Mouse (Mus musculus) limb, embryonic 14.5 days (tissue): ENCODE measurements at regions not wholly inside any gene's neighbourhood (a gene's known extent, or its start where the extent isn't known, plus 50 kb on each side); places are given as distances from the start of the nearest gene placed in this dataset.

Source experiments
- ATAC-seq: fragments of 200-750 bp; cut with Nextera tagmentation; 2 replicates; pipeline ENCODE4 v1.8.0; 2017; ENCODE audit warnings: low read depth, moderate number of reproducible peaks, moderate TSS enrichment; ENCODE audit not compliant: low FRiP score
- DNase-seq: peaks from one replicate; pipeline ENCODE4 v3.0.0-alpha.2; 2015; ENCODE audit warnings: low spot score
- H3K27ac ChIP-seq: fragments of 300-500 bp; sonication (generic); replicated peaks from 2 replicates; pipeline ENCODE4 v1.5.1; 2014; ENCODE audit warnings: low read depth, mild to moderate bottlenecking, low read length, moderate library complexity, mixed read lengths
- H3K27me3 ChIP-seq: fragments of 300-500 bp; sonication (generic); 2 replicates; pipeline ENCODE4 v1.6.1; 2014; ENCODE audit warnings: low read length, mixed read lengths; ENCODE audit not compliant: control insufficient read depth, insufficient read depth
- H3K36me3 ChIP-seq: fragments of 300-500 bp; sonication (generic); 2 replicates; pipeline ENCODE4 v1.6.1; 2014; ENCODE audit warnings: mild to moderate bottlenecking, low read length, moderate library complexity, mixed read lengths; ENCODE audit not compliant: control insufficient read depth, insufficient read depth
- H3K4me1 ChIP-seq: fragments of 300-500 bp; sonication (generic); 2 replicates; pipeline ENCODE4 v1.6.1; 2014; ENCODE audit warnings: antibody characterized with exemption, low read length, mixed read lengths; ENCODE audit not compliant: control insufficient read depth, insufficient read depth
- H3K4me2 ChIP-seq: fragments of 300-500 bp; sonication (generic); replicated peaks from 2 replicates; pipeline ENCODE4 v1.6.1; 2014; ENCODE audit warnings: low read depth, mild to moderate bottlenecking, low read length, moderate library complexity; ENCODE audit not compliant: severe bottlenecking
- H3K4me3 ChIP-seq: fragments of 300-500 bp; sonication (generic); replicated peaks from 2 replicates; pipeline ENCODE4 v1.5.1; 2014; ENCODE audit warnings: low read length
- H3K9ac ChIP-seq: fragments of 300-500 bp; sonication (generic); 2 replicates; pipeline ENCODE4 v1.6.1; 2014; ENCODE audit warnings: mild to moderate bottlenecking, low read depth, low read length, moderate library complexity; ENCODE audit not compliant: severe bottlenecking
- H3K9me3 ChIP-seq: fragments of 300-500 bp; sonication (generic); 2 replicates; pipeline ENCODE4 v1.6.1; 2016; ENCODE audit warnings: low read length; ENCODE audit not compliant: control insufficient read depth
- POLR2A ChIP-seq: fragments of 200-500 bp; IDR thresholded peaks from 2 replicates; pipeline ENCODE4 v1.8.0; 2012; ENCODE audit warnings: inconsistent platforms, mild to moderate bottlenecking, moderate library complexity, borderline replicate concordance; ENCODE audit not compliant: insufficient read depth, insufficient read length; ENCODE audit errors: extremely low read depth
- WGBS: fragments of 180-500 bp; shearing (Covaris S2); extraction: QIAGEN DNeasy Blood & Tissue Kit; methylation state at CpG from one replicate; pipeline ENCODE4 v1.1.7; 2014; 5-methylcytosine and 5-hydroxymethylcytosine counted together

- DNase-seq (no peak), ATAC-seq (no peak)
- H3K9me3 ChIP-seq, result no peaks in the 10 kb centered on the region
- H3K27ac ChIP-seq, result no peak overlapping the region
- no peak overlapping the region for H3K9ac ChIP-seq
- no peak overlapping the region for H3K4me2 ChIP-seq
- 71% methylated on average over 5 of the region's 5 CpGs for WGBS
- H3K36me3 ChIP-seq, result no peaks in the 10 kb centered on the region
- H3K27me3 ChIP-seq, result no peaks in the 10 kb centered on the region
- no peak overlapping the region for H3K4me3 ChIP-seq
- H3K4me1 ChIP-seq, result no peaks in the 10 kb centered on the region
- no peak for TF ChIP-seq POLR2A
These were observed 439.7 kb upstream of the Fam92a start for GRCm38 (mm10) chr4:12611511-12611910.

- no peak for TF ChIP-seq POLR2A
- DNase-seq (no peak), ATAC-seq (no peak)
- Histone ChIP-seq H3K9me3 (no peaks in the 10 kb centered on the region), H3K4me1 (peaks cover 14% of the 10 kb centered on the region), H3K36me3 (no peaks in the 10 kb centered on the region), H3K27me3 (no peaks in the 10 kb centered on the region), H3K9ac (no peak overlapping the region), H3K4me2 (no peak overlapping the region), H3K27ac (no peak overlapping the region), H3K4me3 (no peak overlapping the region)
- 76% methylated on average over 15 of the region's 15 CpGs for WGBS
These were observed 429.5 kb upstream of the Fam92a start for GRCm38 (mm10) chr4:12601165-12601919.

- Histone ChIP-seq H3K9ac (no peak overlapping the region), H3K27ac (peak overlapping the region; percentile 34), H3K4me2 (no peak overlapping the region; the same call in 1 of the 2 replicates), H3K4me3 (no peak overlapping the region), H3K4me1 (peaks cover 31% of the 10 kb centered on the region), H3K36me3 (no peaks in the 10 kb centered on the region), H3K9me3 (no peaks in the 10 kb centered on the region), H3K27me3 (no peaks in the 10 kb centered on the region)
- DNase-seq (peak; percentile 88), ATAC-seq (peak; percentile 91)
- TF ChIP-seq POLR2A, result no peak
- WGBS, result 13% methylated on average over 10 of the region's 10 CpGs
These were observed 424.1 kb upstream of the Fam92a start for GRCm38 (mm10) chr4:12595801-12596515.

- H3K9ac ChIP-seq, result no peak overlapping the region
- H3K27ac ChIP-seq, result no peak overlapping the region
- no peak for ATAC-seq
- DNase-seq, result peak; percentile 25
- H3K4me2 ChIP-seq, result no peak overlapping the region
- H3K27me3 ChIP-seq, result no peaks in the 10 kb centered on the region
- H3K4me1 ChIP-seq, result peaks cover 27% of the 10 kb centered on the region
- no peak overlapping the region for H3K4me3 ChIP-seq
- WGBS, result 22% methylated on average over 3 of the region's 3 CpGs
- H3K9me3 ChIP-seq, result no peaks in the 10 kb centered on the region
- H3K36me3 ChIP-seq, result no peaks in the 10 kb centered on the region
- no peak for TF ChIP-seq POLR2A
These were observed 421.2 kb upstream of the Fam92a start for GRCm38 (mm10) chr4:12592973-12593372.

GRCm38 (mm10) chr4:12578102-12578501, 406.3 kb upstream of the Fam92a start:
- no peaks in the 10 kb centered on the region for H3K36me3 ChIP-seq
- 81% methylated on average over 4 of the region's 4 CpGs for WGBS

More at GRCm38 (mm10) chr4:12578102-12578501, 406.3 kb upstream of the Fam92a start:
- Histone ChIP-seq H3K27ac (no peak overlapping the region), H3K27me3 (no peaks in the 10 kb centered on the region), H3K9ac (no peak overlapping the region), H3K4me1 (no peaks in the 10 kb centered on the region), H3K4me3 (no peak overlapping the region), H3K4me2 (no peak overlapping the region), H3K9me3 (no peaks in the 10 kb centered on the region)
- no peak for DNase-seq
- no peak for TF ChIP-seq POLR2A
- no peak for ATAC-seq
